Mouse (Mus musculus) adrenal gland, adult 2 months (tissue): ENCODE measurements around the gene Fam169a. TPM values are rescaled to one million over a fixed set of nuclear protein-coding genes. Genes with fewer than 3 reads are reported as not detected.
A peak's percentile ranks its signal among the peaks of the same experiment; 100 is the strongest.
"Not testable (repeated sequence)": the region's sequence is repeated elsewhere in the genome, so short reads cannot be mapped to it uniquely, and the experiment has no call there.

ENCODE experiments used
- DNase-seq: peaks from one replicate; pipeline ENCODE4 v3.0.0; 2021
- polyA plus RNA-seq: library from polyadenylated mRNA; depleted of rRNA; stranded (reverse); fragments of >200 nt; gene quantifications from 2 replicates; pipeline ENCODE4 v1.2.3, GENCODE M21; 2012
- total RNA-seq, 2 experiments: library from RNA; stranded (reverse); gene quantifications; 2 replicates each; pipeline ENCODE4 v1.2.3; 2021

Gene Fam169a
- total and polyA plus RNA-seq, 3 experiments = 0.29 to 8.5 (median 1.8) TPM

DNA sequence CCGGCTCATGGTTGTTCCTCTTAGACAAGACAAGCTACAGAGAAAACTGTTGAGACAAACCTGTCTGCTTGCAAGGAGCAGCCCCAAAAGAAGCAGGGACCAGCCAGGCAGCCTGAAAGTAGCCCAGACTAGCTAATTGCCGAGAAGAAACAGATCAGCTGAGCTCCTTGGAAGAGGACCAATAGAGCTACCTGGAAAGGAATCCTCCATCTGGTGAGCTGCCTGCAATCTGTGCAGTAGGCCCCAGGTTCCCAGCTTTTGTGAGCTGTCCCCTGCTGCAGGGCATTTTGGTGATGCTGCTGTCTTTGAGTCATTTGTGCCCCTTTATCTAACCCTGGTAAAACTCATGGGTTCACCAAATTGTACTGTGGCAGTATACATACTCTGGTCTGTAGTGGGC, 13.1 kb downstream of the Fam169a start:
- DNase-seq = no peak

- DNase-seq = no peak
Measured at GRCm38 (mm10) chr13:97080615-97081014, 13.5 kb downstream of the Fam169a start.

DNA sequence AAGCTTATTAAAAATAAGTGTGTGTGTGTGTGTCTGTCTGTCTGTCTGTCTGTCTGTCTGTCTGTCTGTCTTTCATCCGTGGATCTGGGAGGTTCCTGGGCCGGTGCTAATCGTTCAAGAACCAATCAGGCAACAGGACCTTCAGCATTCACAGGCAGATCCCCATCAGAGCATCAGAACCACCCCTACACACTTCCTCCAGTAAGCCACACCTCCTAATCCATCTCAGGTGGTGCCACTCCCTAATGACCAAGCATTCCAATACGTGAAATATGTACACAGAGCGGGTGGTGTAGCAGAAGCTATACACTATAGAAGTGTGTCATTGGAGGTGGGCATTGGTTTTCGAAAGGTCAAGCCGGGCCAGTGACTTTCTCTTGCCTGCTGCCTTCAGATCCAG, 15.3 kb downstream of the Fam169a start:
- no peak for DNase-seq

GRCm38 (mm10) chr13:97086316-97086715, 19.2 kb downstream of the Fam169a start:
- DNase-seq = no peak

- DNase-seq = peak; percentile 29
Measured at GRCm38 (mm10) chr13:97087421-97087820, 20.3 kb downstream of the Fam169a start.

DNA sequence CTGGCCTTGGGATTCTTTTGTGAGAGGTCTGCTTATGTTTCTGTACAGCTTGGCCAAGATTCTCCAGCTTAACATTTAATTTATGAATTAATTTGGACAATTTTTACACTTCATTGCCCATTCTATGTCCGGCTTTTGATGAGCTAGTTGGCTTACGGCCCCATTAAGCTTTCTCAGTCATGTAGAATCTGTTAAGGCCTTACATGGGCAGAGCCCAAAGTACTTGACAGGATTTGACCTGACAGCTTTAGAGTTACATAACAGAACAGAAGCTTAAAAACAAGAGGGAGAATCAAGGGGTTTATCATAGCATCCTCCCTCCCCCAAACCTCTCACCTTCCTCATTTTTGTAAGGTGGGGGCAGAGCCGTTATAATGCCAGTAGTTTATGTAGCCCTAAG, 21.1 kb downstream of the Fam169a start:
- no peak for DNase-seq

GRCm38 (mm10) chr13:97095726-97096125, 28.6 kb downstream of the Fam169a start:
- DNase-seq = no peak

DNA sequence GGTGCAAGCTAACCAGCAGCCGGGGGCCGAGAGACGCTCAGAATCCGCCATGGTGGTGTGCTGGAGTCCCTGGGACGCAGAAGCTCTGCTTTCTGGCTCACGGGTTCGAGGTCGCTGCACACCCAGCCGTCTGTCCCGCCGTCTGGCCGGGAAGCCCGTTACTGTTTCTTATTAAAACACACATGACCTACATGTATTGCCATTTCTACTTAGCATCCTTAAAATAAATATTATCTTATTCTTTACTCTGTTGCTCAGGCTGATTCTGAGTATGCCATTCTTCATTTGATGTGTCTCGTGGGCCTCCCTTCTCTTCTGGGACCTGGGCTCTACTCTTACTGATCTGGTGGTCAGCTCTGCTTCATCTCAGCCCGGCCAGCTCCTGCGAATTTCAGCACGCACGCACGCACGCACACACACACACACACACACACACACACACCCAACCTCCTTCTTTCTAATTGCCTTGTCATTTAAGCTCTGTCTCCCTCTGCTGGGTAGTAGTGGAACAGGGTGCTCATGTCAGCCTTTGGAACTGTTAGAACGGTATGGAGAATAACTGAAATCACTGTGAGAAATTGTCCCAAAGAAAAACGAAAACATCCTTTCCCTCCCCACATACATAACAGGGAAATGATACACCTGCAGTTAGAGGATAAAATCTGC, 32.2 kb downstream of the Fam169a start, which contains the start of gene Gm6169:
TSS of gene Gm6169 (minus strand) at position 51 of the 666 bp plus-strand sequence.
- DNase-seq = peak; percentile 46

- no peak for DNase-seq
Measured at GRCm38 (mm10) chr13:97104996-97105395, 37.9 kb downstream of the Fam169a start.

GRCm38 (mm10) chr13:97107721-97108120, 40.6 kb downstream of the Fam169a start:
- DNase-seq = not testable (repeated sequence)

GRCm38 (mm10) chr13:97109046-97109445, 42.0 kb downstream of the Fam169a start:
- DNase-seq = no peak

DNA sequence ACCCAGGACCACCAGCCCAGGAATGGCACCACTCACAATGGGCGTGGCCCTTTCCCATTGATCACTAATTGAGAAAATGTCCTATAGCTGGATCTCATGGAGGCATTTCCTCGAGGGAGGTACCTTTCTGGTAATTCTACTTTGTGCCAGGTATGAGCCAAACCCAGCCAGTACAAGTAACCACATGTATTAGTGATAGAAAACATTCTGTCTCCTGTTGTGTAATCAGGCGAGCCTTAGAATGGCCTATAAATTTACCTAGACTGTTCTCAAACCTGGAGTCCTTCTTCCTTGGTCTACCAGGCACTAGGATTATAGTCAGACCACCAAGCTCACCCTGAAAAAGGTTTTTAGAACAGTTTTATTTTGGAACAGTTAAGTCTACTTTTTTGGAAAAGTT, 54.3 kb downstream of the Fam169a start:
- no peak for DNase-seq

DNA sequence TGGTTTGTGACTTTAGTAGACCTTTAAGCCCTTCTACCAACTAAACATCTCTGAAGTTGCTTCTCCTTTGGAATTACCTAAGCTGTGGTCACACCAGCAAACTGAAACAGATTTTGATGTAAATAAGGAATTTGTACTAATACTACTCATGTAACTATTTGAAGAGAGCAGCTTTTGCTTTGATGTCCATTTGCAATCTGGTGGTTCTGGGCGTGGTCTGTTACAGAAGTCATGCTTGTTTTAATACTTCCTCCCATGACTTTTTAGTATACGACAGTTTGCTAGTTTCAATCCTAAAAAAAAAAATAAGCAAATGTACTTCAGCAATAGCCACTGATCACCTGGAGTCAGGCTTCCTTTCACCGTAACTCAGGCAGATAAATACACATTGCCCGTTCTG, 62.6 kb downstream of the Fam169a start:
- DNase-seq = not testable (repeated sequence)

DNA sequence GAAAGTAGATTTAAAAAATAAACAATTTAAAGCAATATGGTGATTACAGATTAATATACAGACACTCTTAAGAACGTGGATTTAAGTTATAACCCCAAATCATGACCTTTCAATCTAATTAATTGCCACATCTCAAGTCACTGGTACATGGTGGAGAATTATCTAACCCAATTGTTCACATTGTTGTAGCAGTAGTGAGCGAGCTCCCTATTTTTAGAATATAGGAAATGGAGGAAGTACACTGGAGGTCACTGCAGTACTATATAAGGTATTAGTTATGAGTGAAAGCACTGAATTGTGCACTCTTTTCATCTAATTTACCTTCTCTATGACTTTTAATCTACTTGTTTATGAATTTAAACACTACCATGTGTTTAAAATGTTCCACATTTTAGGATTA, 63.3 kb downstream of the Fam169a start:
- not testable (repeated sequence) for DNase-seq

- DNase-seq = peak; percentile 93
Measured at GRCm38 (mm10) chr13:97137466-97138400, 70.6 kb downstream of the Fam169a start, which contains the start of the genes Gfm2 and Nsa2. Gene Gfm2, plus strand, starts transcription at chr13:97137937. Gene Nsa2, minus strand, starts transcription at chr13:97137937.

GRCm38 (mm10) chr13:97138404-97138931, 71.4 kb downstream of the Fam169a start:
- DNase-seq = not testable (repeated sequence)

- DNase-seq = no peak
Measured at GRCm38 (mm10) chr13:97142321-97142720, 75.2 kb downstream of the Fam169a start.

GRCm38 (mm10) chr13:97145834-97146233, 78.7 kb downstream of the Fam169a start:
- DNase-seq = peak; percentile 8

DNA sequence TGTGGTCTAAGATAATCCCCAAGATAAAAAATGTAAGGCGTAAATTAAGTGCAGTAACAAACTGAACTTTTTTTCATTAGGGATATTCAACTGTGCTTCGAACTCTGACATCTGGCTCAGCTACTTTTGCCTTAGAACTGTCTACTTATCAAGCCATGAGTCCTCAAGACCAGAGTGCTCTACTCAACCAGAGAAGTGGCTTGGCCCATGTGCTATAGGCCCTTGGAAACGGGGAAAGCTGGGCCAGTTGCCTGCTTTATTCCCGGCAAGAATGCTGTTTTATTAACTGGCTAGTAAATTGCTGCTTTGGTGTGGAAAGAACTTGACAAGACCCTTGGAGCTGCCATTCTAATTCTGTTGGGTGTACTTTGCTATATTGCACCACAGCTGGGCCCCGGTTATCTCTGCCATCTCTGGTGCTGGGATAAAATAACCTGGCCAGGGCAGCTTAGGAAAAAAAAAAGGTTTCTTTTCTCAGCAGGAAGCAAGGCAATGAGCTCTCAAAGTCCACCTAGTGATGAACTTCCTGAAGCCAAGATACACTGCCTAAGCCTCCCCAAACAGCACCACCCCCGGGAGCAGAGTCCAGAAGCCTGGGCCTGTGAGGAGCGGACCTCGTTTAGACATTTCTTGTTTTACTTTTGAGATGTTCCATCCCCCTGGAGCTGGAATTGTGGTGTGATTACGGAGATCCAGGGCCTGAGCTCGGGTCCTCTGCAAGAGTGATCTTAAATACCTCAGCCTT, 108.6 kb downstream of the Fam169a start:
- no peak for DNase-seq

GRCm38 (mm10) chr13:97176731-97177130, 109.6 kb downstream of the Fam169a start:
- DNase-seq = no peak

- no peak for DNase-seq
Measured at GRCm38 (mm10) chr13:97178943-97179342, 111.9 kb downstream of the Fam169a start.
